In genomic region chr7:113637011-113637600, GRCm38 (mm10) we compare ENCODE assay signal across 18 mouse cellular contexts.
"Had no signal": no experiment of that assay in that cellular context is flagged by ENCODE, and none has a peak within 500 bp of the region (broad histone marks: within the 10 kb centered on the region; RNA-seq: fewer than 3 reads in every experiment).

No protein-coding gene starts in this region.

- ATAC-seq: liver, postnatal 0 days; lung, postnatal 0 days; midbrain, embryonic 16.5 days had no signal

- H3K4me1 ChIP-seq: lung, embryonic 15.5 days; megakaryocyte, embryonic 14.5 days; midbrain, embryonic 12.5 days; neural tube, embryonic 12.5 days; stomach, embryonic 15.5 days had no signal

- H3K9ac ChIP-seq: liver, postnatal 0 days; lung, embryonic 15.5 days; midbrain, embryonic 12.5 days; neural tube, embryonic 12.5 days; stomach, embryonic 15.5 days had no signal

- H3K4me2 ChIP-seq: lung, embryonic 15.5 days; midbrain, embryonic 12.5 days; neural tube, embryonic 12.5 days; stomach, embryonic 15.5 days had no signal

- H3K36me3 ChIP-seq: lung, embryonic 15.5 days; midbrain, embryonic 12.5 days; neural tube, embryonic 12.5 days; stomach, embryonic 15.5 days had no signal

- DNase-seq: liver, postnatal 0 days; lung, adult 2 months; lung, postnatal 14 days; lung, postnatal 36 days; midbrain, embryonic 14.5 days; right cerebral cortex, postnatal 14 days; thymus, adult 2 months; thymus, postnatal 25 days; thymus, postnatal 4 days had no signal

- H3K4me3 ChIP-seq: lung, embryonic 15.5 days; megakaryocyte, embryonic 14.5 days; midbrain, embryonic 12.5 days; neural tube, embryonic 12.5 days; stomach, embryonic 15.5 days had no signal

- H3K27ac ChIP-seq: lung, embryonic 15.5 days; macrophage; midbrain, embryonic 12.5 days; neural tube, embryonic 12.5 days; stomach, embryonic 15.5 days; stomach, postnatal 0 days had no signal

- H3K27me3 ChIP-seq: lung, embryonic 15.5 days; midbrain, embryonic 12.5 days; neural tube, embryonic 12.5 days; stomach, embryonic 15.5 days had no signal

- H3K9me3 ChIP-seq: lung, embryonic 15.5 days; midbrain, embryonic 12.5 days; neural tube, embryonic 12.5 days; stomach, embryonic 15.5 days had no signal
